Mouse (Mus musculus) limb, embryonic 14.5 days (tissue): ENCODE data around the gene Bbip1. TPM values are rescaled to one million over a fixed set of nuclear protein-coding genes. Genes with fewer than 3 reads are reported as not detected.

ENCODE experiments used
- ATAC-seq: fragments of 200-750 bp; cut with Nextera tagmentation; 2 replicates; pipeline ENCODE4 v1.8.0; 2017; ENCODE audit warnings: low read depth, moderate number of reproducible peaks, moderate TSS enrichment; ENCODE audit not compliant: low FRiP score
- DNase-seq: peaks from one replicate; pipeline ENCODE4 v3.0.0-alpha.2; 2015; ENCODE audit warnings: low spot score
- H3K27ac ChIP-seq: fragments of 300-500 bp; sonication (generic); replicated peaks from 2 replicates; pipeline ENCODE4 v1.5.1; 2014; ENCODE audit warnings: low read depth, mild to moderate bottlenecking, low read length, moderate library complexity, mixed read lengths
- H3K27me3 ChIP-seq: fragments of 300-500 bp; sonication (generic); 2 replicates; pipeline ENCODE4 v1.6.1; 2014; ENCODE audit warnings: low read length, mixed read lengths; ENCODE audit not compliant: control insufficient read depth, insufficient read depth
- H3K36me3 ChIP-seq: fragments of 300-500 bp; sonication (generic); 2 replicates; pipeline ENCODE4 v1.6.1; 2014; ENCODE audit warnings: mild to moderate bottlenecking, low read length, moderate library complexity, mixed read lengths; ENCODE audit not compliant: control insufficient read depth, insufficient read depth
- H3K4me1 ChIP-seq: fragments of 300-500 bp; sonication (generic); 2 replicates; pipeline ENCODE4 v1.6.1; 2014; ENCODE audit warnings: antibody characterized with exemption, low read length, mixed read lengths; ENCODE audit not compliant: control insufficient read depth, insufficient read depth
- H3K4me2 ChIP-seq: fragments of 300-500 bp; sonication (generic); replicated peaks from 2 replicates; pipeline ENCODE4 v1.6.1; 2014; ENCODE audit warnings: low read depth, mild to moderate bottlenecking, low read length, moderate library complexity; ENCODE audit not compliant: severe bottlenecking
- H3K4me3 ChIP-seq: fragments of 300-500 bp; sonication (generic); replicated peaks from 2 replicates; pipeline ENCODE4 v1.5.1; 2014; ENCODE audit warnings: low read length
- H3K9ac ChIP-seq: fragments of 300-500 bp; sonication (generic); 2 replicates; pipeline ENCODE4 v1.6.1; 2014; ENCODE audit warnings: mild to moderate bottlenecking, low read depth, low read length, moderate library complexity; ENCODE audit not compliant: severe bottlenecking
- H3K9me3 ChIP-seq: fragments of 300-500 bp; sonication (generic); 2 replicates; pipeline ENCODE4 v1.6.1; 2016; ENCODE audit warnings: low read length; ENCODE audit not compliant: control insufficient read depth
- POLR2A ChIP-seq: fragments of 200-500 bp; IDR thresholded peaks from 2 replicates; pipeline ENCODE4 v1.8.0; 2012; ENCODE audit warnings: inconsistent platforms, mild to moderate bottlenecking, moderate library complexity, borderline replicate concordance; ENCODE audit not compliant: insufficient read depth, insufficient read length; ENCODE audit errors: extremely low read depth
- WGBS: fragments of 180-500 bp; shearing (Covaris S2); extraction: QIAGEN DNeasy Blood & Tissue Kit; methylation state at CpG from one replicate; pipeline ENCODE4 v1.1.7; 2014; 5-methylcytosine and 5-hydroxymethylcytosine counted together
- polyA plus RNA-seq, 2 experiments: library from polyadenylated mRNA; depleted of rRNA in 1 of 2; stranded (reverse) in 1 of 2; unstranded in 1 of 2; fragments of >200 nt; fragmentation: Nextera tagmentation in 1 of 2; extraction: Ambion mirVana in 1 of 2; gene quantifications; 2 replicates each; pipeline versions ENCODE4 v1.2.1 to v1.2.3; 2012 to 2014

Gene Bbip1
- polyA plus RNA-seq, 2 experiments: 57.2 to 78.8 TPM

- Histone ChIP-seq H3K4me2 (no peak overlapping the region), H3K9me3 (no peaks in the 10 kb centered on the region), H3K4me1 (no peaks in the 10 kb centered on the region), H3K9ac (no peak overlapping the region), H3K27me3 (no peaks in the 10 kb centered on the region), H3K27ac (no peak overlapping the region), H3K36me3 (no peaks in the 10 kb centered on the region), H3K4me3 (no peak overlapping the region)
- 87% methylated on average over 4 of the region's 4 CpGs for WGBS
- no peak for TF ChIP-seq POLR2A
- no peak for ATAC-seq
- DNase-seq: no peak
These were observed 18.1 kb upstream of the Bbip1 start for GRCm38 (mm10) chr19:53962511-53962910.

DNA sequence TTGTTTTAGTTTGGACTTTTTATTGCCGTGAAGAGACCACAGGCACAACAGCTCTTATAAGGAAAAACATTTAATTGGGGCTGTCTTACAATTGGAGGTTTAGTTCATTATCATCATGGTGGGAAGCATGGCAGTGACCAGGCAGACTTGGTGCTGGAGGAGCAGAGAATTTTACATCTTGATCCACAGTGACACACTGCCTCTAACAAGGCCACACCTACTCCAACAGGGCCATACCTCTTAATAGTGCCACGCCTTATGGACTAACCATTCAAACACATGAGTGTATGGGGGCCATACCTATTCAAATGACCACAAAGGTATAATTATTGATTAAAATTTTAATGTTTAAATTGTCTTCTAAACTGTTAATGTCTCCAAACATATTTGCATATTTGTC is 13.1 kb upstream of the Bbip1 start:
- Histone ChIP-seq H3K4me3 (no peak overlapping the region), H3K4me1 (peaks cover 10% of the 10 kb centered on the region), H3K9ac (no peak overlapping the region), H3K36me3 (no peaks in the 10 kb centered on the region), H3K27me3 (no peaks in the 10 kb centered on the region), H3K27ac (no peak overlapping the region), H3K4me2 (no peak overlapping the region), H3K9me3 (no peaks in the 10 kb centered on the region)
- TF ChIP-seq POLR2A: no peak
- WGBS: 91% methylated on average over 2 of the region's 2 CpGs
- DNase-seq: no peak
- ATAC-seq: no peak

GRCm38 (mm10) chr19:53945171-53946042 is 980 bp upstream of the Bbip1 start:
- no peak for TF ChIP-seq POLR2A
- peak; percentile 57 for DNase-seq
- Histone ChIP-seq H3K4me1 (peaks cover 8% of the 10 kb centered on the region), H3K4me2 (peak overlapping the region; percentile 70), H3K4me3 (peak overlapping the region; percentile 96), H3K27me3 (no peaks in the 10 kb centered on the region), H3K9ac (peak overlapping the region; percentile 91), H3K27ac (peak overlapping the region; percentile 95), H3K9me3 (no peaks in the 10 kb centered on the region), H3K36me3 (no peaks in the 10 kb centered on the region; the same call in 1 of the 2 replicates)
- peak; percentile 7 for ATAC-seq
- 2% methylated on average over 25 of the region's 69 CpGs for WGBS

- Histone ChIP-seq H3K27me3 (no peaks in the 10 kb centered on the region), H3K4me2 (peak overlapping the region; percentile 70; the same call in 1 of the 2 replicates), H3K4me3 (peak overlapping the region; percentile 96), H3K27ac (peak overlapping the region; percentile 95), H3K9me3 (no peaks in the 10 kb centered on the region), H3K9ac (peak overlapping the region; percentile 91), H3K4me1 (peaks cover 8% of the 10 kb centered on the region), H3K36me3 (no peaks in the 10 kb centered on the region; the same call in 1 of the 2 replicates)
- ATAC-seq: no peak; the same call in 1 of the 2 replicates
- WGBS: 0% methylated on average over 23 of the region's 47 CpGs
- peak; percentile 72; the same call in 1 of the 2 replicates for TF ChIP-seq POLR2A
- DNase-seq: no peak
These were observed 351 bp upstream of the Bbip1 start for GRCm38 (mm10) chr19:53944786-53945169.

DNA sequence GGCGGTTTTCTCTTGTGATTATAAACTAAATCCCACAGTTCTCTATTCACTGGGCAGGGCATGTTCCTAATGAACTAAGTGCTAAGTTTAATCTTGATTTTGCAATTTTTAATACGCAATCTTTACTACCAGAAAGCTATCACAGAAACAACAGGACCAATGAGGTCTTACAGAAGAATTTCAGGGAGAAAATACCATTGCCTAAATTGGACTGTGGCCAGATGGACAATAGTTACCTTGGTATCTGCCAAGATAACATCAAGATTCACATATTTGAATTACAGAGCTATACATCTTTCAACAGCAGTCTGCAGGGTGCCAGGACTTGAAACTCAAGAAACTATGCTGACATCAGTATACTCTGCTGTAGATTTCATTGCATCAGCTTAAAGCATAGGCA is 2.1 kb downstream of the Bbip1 start:
- 98% methylated on average over 2 of the region's 2 CpGs for WGBS
- Histone ChIP-seq H3K9ac (no peak overlapping the region), H3K4me3 (no peak overlapping the region), H3K27me3 (no peaks in the 10 kb centered on the region), H3K4me2 (no peak overlapping the region), H3K9me3 (no peaks in the 10 kb centered on the region), H3K27ac (no peak overlapping the region), H3K36me3 (peaks cover 13% of the 10 kb centered on the region), H3K4me1 (peaks cover 6% of the 10 kb centered on the region)
- no peak for ATAC-seq
- DNase-seq: no peak
- TF ChIP-seq POLR2A: no peak
